Mouse (Mus musculus) forebrain, embryonic 16.5 days (tissue): ENCODE data around the gene Jpt2. TPM values are rescaled to one million over a fixed set of nuclear protein-coding genes. Genes with fewer than 3 reads are reported as not detected.

Source experiments
- ATAC-seq: fragments of 200-750 bp; cut with Nextera tagmentation; 2 replicates; pipeline ENCODE4 v1.8.0; 2017; ENCODE audit warnings: mild to moderate bottlenecking, moderate library complexity
- H3K27ac ChIP-seq: fragments of 300-500 bp; sonication (generic); 2 replicates; pipeline ENCODE4 v1.5.1; 2014; ENCODE audit warnings: low read length, control low read depth
- H3K27me3 ChIP-seq: fragments of 300-500 bp; sonication (generic); replicated peaks from 2 replicates; pipeline ENCODE4 v1.6.1; 2014; ENCODE audit warnings: low read length; ENCODE audit not compliant: control insufficient read depth, insufficient read depth
- H3K36me3 ChIP-seq: fragments of 300-500 bp; sonication (generic); 2 replicates; pipeline ENCODE4 v1.6.1; 2014; ENCODE audit not compliant: control insufficient read depth, insufficient read depth
- H3K4me1 ChIP-seq: fragments of 300-500 bp; sonication (generic); replicated peaks from 2 replicates; pipeline ENCODE4 v1.6.1; 2014; ENCODE audit warnings: low read length; ENCODE audit not compliant: control insufficient read depth, insufficient read depth
- H3K4me2 ChIP-seq: fragments of 300-500 bp; sonication (generic); 2 replicates; pipeline ENCODE4 v1.6.1; 2014; ENCODE audit warnings: mild to moderate bottlenecking, low read length, control low read depth
- H3K4me3 ChIP-seq: fragments of 300-500 bp; sonication (generic); replicated peaks from 2 replicates; pipeline ENCODE4 v1.5.1; 2014; ENCODE audit warnings: mild to moderate bottlenecking, low read length, control low read depth
- H3K9ac ChIP-seq: fragments of 300-500 bp; sonication (generic); replicated peaks from 2 replicates; pipeline ENCODE4 v1.6.1; 2014; ENCODE audit warnings: low read depth, low read length, control low read depth
- H3K9me3 ChIP-seq: fragments of 300-500 bp; sonication (generic); 2 replicates; pipeline ENCODE4 v1.6.1; 2016; ENCODE audit warnings: low read length; ENCODE audit not compliant: control insufficient read depth
- WGBS: fragments of 180-500 bp; shearing (Covaris S2); extraction: QIAGEN DNeasy Blood & Tissue Kit; methylation state at CpG from one replicate; pipeline ENCODE4 v1.1.7; 2014; 5-methylcytosine and 5-hydroxymethylcytosine counted together
- polyA plus RNA-seq: library from polyadenylated mRNA; unstranded; fragments of >200 nt; fragmentation: Nextera tagmentation; extraction: Ambion mirVana; gene quantifications from 2 replicates; pipeline ENCODE4 v1.2.1, GENCODE M21; 2015

Jpt2 gene
- 95.4 and 99.1 TPM in 2 replicates for polyA plus RNA-seq

GRCm38 (mm10) chr17:24960135-24960851 is at the start of gene Jpt2:
TSS of gene Jpt2 (minus strand) at chr17:24960689.
- Histone ChIP-seq H3K36me3 (peaks cover 31% of the 10 kb centered on the region), H3K4me2 (peak within 1 kb of the TSS; percentile 78), H3K27ac (peak within 1 kb of the TSS; percentile 78), H3K9me3 (no peaks in the 10 kb centered on the region), H3K27me3 (no peaks in the 10 kb centered on the region), H3K9ac (peak within 1 kb of the TSS; percentile 85), H3K4me1 (peaks cover 15% of the 10 kb centered on the region), H3K4me3 (peak within 1 kb of the TSS; percentile 80)
- ATAC-seq = peak; percentile 100
- under 1% methylated on average over 52 of the region's 59 CpGs for WGBS

- no peaks in the 10 kb centered on the region for H3K9me3 ChIP-seq
- no peak overlapping the region for H3K4me3 ChIP-seq
- H3K4me2 ChIP-seq = no peak overlapping the region
- H3K36me3 ChIP-seq = peaks cover 25% of the 10 kb centered on the region
- H3K27ac ChIP-seq = no peak overlapping the region
- no peak overlapping the region for H3K9ac ChIP-seq
- no peaks in the 10 kb centered on the region for H3K27me3 ChIP-seq
- ATAC-seq = no peak
- no peaks in the 10 kb centered on the region; the same call in 1 of the 2 replicates for H3K4me1 ChIP-seq
These were observed 47.0 kb upstream of the Jpt2 start for GRCm38 (mm10) chr17:25007480-25007879.

- H3K27ac ChIP-seq = no peak overlapping the region
- no peak overlapping the region for H3K4me2 ChIP-seq
- WGBS = 100% methylated on average over 3 of the region's 3 CpGs
- no peaks in the 10 kb centered on the region for H3K9me3 ChIP-seq
- no peak overlapping the region for H3K9ac ChIP-seq
- H3K4me1 ChIP-seq = no peaks in the 10 kb centered on the region
- H3K27me3 ChIP-seq = no peaks in the 10 kb centered on the region
- no peak for ATAC-seq
- no peak overlapping the region for H3K4me3 ChIP-seq
- H3K36me3 ChIP-seq = peaks cover 18% of the 10 kb centered on the region
These were observed 44.6 kb upstream of the Jpt2 start for GRCm38 (mm10) chr17:25005102-25005501.

GRCm38 (mm10) chr17:24994721-24995120 is 34.2 kb upstream of the Jpt2 start:
- no peaks in the 10 kb centered on the region for H3K4me1 ChIP-seq
- no peak for ATAC-seq
- no peak overlapping the region for H3K27ac ChIP-seq
- no peak overlapping the region for H3K4me2 ChIP-seq
- 96% methylated on average over 6 of the region's 6 CpGs for WGBS
- H3K4me3 ChIP-seq = no peak overlapping the region
- no peaks in the 10 kb centered on the region for H3K27me3 ChIP-seq
- H3K9me3 ChIP-seq = no peaks in the 10 kb centered on the region
- no peak overlapping the region for H3K9ac ChIP-seq
- peaks cover 59% of the 10 kb centered on the region for H3K36me3 ChIP-seq

- no peak overlapping the region for H3K4me2 ChIP-seq
- no peak overlapping the region for H3K9ac ChIP-seq
- H3K27me3 ChIP-seq = no peaks in the 10 kb centered on the region
- no peak overlapping the region for H3K27ac ChIP-seq
- no peaks in the 10 kb centered on the region for H3K4me1 ChIP-seq
- WGBS = 95% methylated on average over 6 of the region's 6 CpGs
- H3K9me3 ChIP-seq = no peaks in the 10 kb centered on the region
- peaks cover 46% of the 10 kb centered on the region for H3K36me3 ChIP-seq
- ATAC-seq = no peak
- no peak overlapping the region for H3K4me3 ChIP-seq
These were observed 26.7 kb upstream of the Jpt2 start for GRCm38 (mm10) chr17:24987221-24987620.

- H3K27ac ChIP-seq = no peak overlapping the region
- peaks cover 34% of the 10 kb centered on the region for H3K36me3 ChIP-seq
- H3K9me3 ChIP-seq = no peaks in the 10 kb centered on the region
- H3K27me3 ChIP-seq = no peaks in the 10 kb centered on the region
- H3K4me3 ChIP-seq = peak overlapping the region; percentile 80
- peaks cover 15% of the 10 kb centered on the region for H3K4me1 ChIP-seq
- peak; percentile 34 for ATAC-seq
- peak overlapping the region; percentile 50 for H3K4me2 ChIP-seq
- H3K9ac ChIP-seq = peak overlapping the region; percentile 30
- WGBS = 15% methylated on average over 21 of the region's 21 CpGs
These were observed 595 bp upstream of the Jpt2 start for GRCm38 (mm10) chr17:24960852-24961715.

GRCm38 (mm10) chr17:24959371-24959770 is 1.1 kb downstream of the Jpt2 start:
- no peak overlapping the region for H3K27ac ChIP-seq
- ATAC-seq = no peak

GRCm38 (mm10) chr17:24953291-24953690 is 7.2 kb downstream of the Jpt2 start:
- WGBS = 95% methylated on average over 2 of the region's 2 CpGs
- H3K9me3 ChIP-seq = no peaks in the 10 kb centered on the region
- H3K9ac ChIP-seq = no peak overlapping the region
- no peaks in the 10 kb centered on the region for H3K27me3 ChIP-seq
- no peak for ATAC-seq
- no peak overlapping the region for H3K4me3 ChIP-seq
- H3K4me2 ChIP-seq = no peak overlapping the region
- no peaks in the 10 kb centered on the region for H3K4me1 ChIP-seq
- peaks cover 19% of the 10 kb centered on the region for H3K36me3 ChIP-seq
- H3K27ac ChIP-seq = no peak overlapping the region

More at GRCm38 (mm10) chr17:24959371-24959770, 1.1 kb downstream of the Jpt2 start:
- Histone ChIP-seq H3K9ac (peak overlapping the region; percentile 85), H3K9me3 (no peaks in the 10 kb centered on the region), H3K4me2 (peak overlapping the region; percentile 78), H3K4me3 (peak overlapping the region; percentile 80), H3K4me1 (peaks cover 15% of the 10 kb centered on the region), H3K27me3 (no peaks in the 10 kb centered on the region), H3K36me3 (peaks cover 29% of the 10 kb centered on the region)
- WGBS = 19% methylated on average over 8 of the region's 8 CpGs

GRCm38 (mm10) chr17:24950671-24951070 is 9.8 kb downstream of the Jpt2 start:
- no peak overlapping the region for H3K4me3 ChIP-seq
- no peaks in the 10 kb centered on the region for H3K4me1 ChIP-seq
- no peak for ATAC-seq
- no peak overlapping the region for H3K4me2 ChIP-seq
- WGBS = 86% methylated on average over 2 of the region's 2 CpGs
- no peak overlapping the region for H3K27ac ChIP-seq
- peaks cover 34% of the 10 kb centered on the region for H3K36me3 ChIP-seq
- H3K9me3 ChIP-seq = no peaks in the 10 kb centered on the region
- no peaks in the 10 kb centered on the region for H3K27me3 ChIP-seq
- no peak overlapping the region for H3K9ac ChIP-seq
